Mouse (Mus musculus): ENCODE measurements at regions not wholly inside any gene's neighbourhood (a gene's known extent, or its start where the extent isn't known, plus 50 kb on each side); places are given as distances from the start of the nearest gene placed in this dataset.

DNA sequence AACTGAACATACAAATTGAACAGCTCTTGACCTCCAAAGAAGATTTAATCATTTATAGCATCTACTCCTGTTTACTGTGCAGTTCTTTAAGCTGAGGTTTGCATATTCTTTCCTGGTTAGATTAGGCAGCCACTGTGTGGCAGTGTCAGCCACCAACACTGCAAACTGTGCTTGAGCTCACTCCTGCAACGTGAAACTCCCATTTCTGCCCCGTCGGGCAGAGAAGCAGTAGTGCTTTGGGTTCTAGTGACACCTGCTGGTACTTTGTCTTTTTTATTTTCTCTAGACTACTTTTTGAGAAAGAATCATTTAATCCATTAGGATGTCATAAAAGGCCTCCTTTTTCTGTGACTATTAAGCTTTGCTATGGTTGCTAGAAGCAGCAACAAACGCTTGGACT, 110.8 kb downstream of the Ogfrl1 start:
- TF ChIP-seq GATA1 (IDR thresholded peaks at IDR 0.05; ENCODE audit: borderline replicate concordance, low read length): no peak
- no peak for TF ChIP-seq CTCF (IDR thresholded peaks at IDR 0.05; ENCODE audit: low read depth, low read length)

Measured in G1E (cell line).